Mouse (Mus musculus): ENCODE measurements around the gene Rbfox2.

GRCm38 (mm10) chr15:77354848-77355551 lies 48.2 kb upstream of the Rbfox2 start:
- no peak for TF ChIP-seq CTCF (IDR thresholded peaks at IDR 0.05; ENCODE audit: borderline replicate concordance, insufficient read depth, low read length)
- no peak for TF ChIP-seq POLR2A (IDR thresholded peaks at IDR 0.05; ENCODE audit: low read depth, low read length)
